Mouse (Mus musculus): ENCODE results near the gene Asphd2. TPM values are rescaled to one million over a fixed set of nuclear protein-coding genes. Genes with fewer than 3 reads are reported as not detected.

Gene Asphd2
- polyA plus RNA-seq, 1 experiment = 6.7 TPM

DNA sequence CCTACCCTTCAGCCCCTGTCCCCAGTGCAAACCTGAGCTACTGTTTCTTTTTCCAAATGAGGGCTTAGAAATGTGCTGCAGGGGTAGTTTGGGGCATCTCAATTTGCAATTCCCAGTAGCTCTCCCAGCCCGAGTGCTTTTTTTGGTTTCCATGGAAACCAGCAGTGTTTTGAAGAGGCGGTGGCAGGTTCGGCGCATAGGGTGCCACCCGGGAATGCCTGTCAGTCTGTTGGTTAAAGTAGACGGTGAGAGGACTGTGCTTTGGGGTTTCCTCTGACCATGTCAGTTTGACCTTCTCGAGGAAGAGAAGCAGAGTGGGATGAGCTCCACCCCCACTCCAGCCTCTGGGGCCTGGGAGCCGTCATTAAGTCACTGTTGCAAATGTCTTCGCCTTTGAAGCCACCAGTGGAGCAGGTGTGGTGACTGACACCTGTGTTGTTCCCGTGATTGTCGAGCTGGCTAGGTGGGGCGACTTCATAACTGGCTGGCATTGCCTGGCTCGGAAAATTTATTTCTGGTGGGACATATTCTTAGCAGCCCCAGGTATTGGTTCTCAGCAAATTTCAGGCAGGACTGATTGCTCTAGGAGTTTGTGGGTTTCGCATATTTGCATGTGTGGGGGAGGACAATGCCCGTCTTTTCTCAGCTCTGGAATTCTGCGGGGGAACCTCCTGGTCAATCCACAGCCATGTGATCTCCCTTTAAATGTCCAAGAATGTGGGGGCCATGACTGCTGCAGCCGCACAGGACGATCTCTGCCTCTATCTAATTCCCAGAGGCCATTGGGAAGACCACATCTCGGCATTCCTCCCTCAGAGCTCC is 17.1 kb upstream of the Asphd2 start:
- Histone ChIP-seq H3K27me3 (ENCODE audit: control insufficient read depth, insufficient read depth, low read length, poor library complexity, severe bottlenecking) (no peaks in the 10 kb centered on the region), H3K4me3 (ENCODE audit: low read depth, low read length) (no peak overlapping the region)

GRCm38 (mm10) chr5:112411072-112411471 is 16.4 kb upstream of the Asphd2 start:
- no peaks in the 10 kb centered on the region for H3K9me3 ChIP-seq (replicated peaks; ENCODE audit: control insufficient read depth, insufficient read depth, low read length, poor library complexity, severe bottlenecking)
- H3K4me3 ChIP-seq (ENCODE audit: low read depth, low read length) = no peak overlapping the region
- peaks cover 1% of the 10 kb centered on the region for H3K4me1 ChIP-seq (ENCODE audit: control insufficient read depth, insufficient read depth, low read length)
- TF ChIP-seq POLR2A (IDR thresholded peaks at IDR 0.05; ENCODE audit: insufficient read depth, low read length) = no peak
- no peak for TF ChIP-seq CTCF (IDR thresholded peaks at IDR 0.05; ENCODE audit: low read depth, low read length)
- no peaks in the 10 kb centered on the region for H3K36me3 ChIP-seq (ENCODE audit: control insufficient read depth, insufficient read depth, low read length, poor library complexity, severe bottlenecking)
- H3K27me3 ChIP-seq (ENCODE audit: control insufficient read depth, insufficient read depth, low read length, poor library complexity, severe bottlenecking) = no peaks in the 10 kb centered on the region
- H3K27ac ChIP-seq (ENCODE audit: insufficient read depth, low read length) = no peak overlapping the region
- no peak overlapping the region for H3K9ac ChIP-seq (ENCODE audit: low read depth, poor library complexity, severe bottlenecking)

More for the DNA sequence above, 17.1 kb upstream of the Asphd2 start:
- Histone ChIP-seq H3K4me1 (ENCODE audit: control insufficient read depth, insufficient read depth, low read length) (peaks cover 1% of the 10 kb centered on the region), H3K9me3 (replicated peaks; ENCODE audit: control insufficient read depth, insufficient read depth, low read length, poor library complexity, severe bottlenecking) (no peaks in the 10 kb centered on the region), H3K27ac (ENCODE audit: insufficient read depth, low read length) (no peak overlapping the region), H3K36me3 (ENCODE audit: control insufficient read depth, insufficient read depth, low read length, poor library complexity, severe bottlenecking) (no peaks in the 10 kb centered on the region), H3K9ac (ENCODE audit: low read depth, poor library complexity, severe bottlenecking) (no peak overlapping the region)
- TF ChIP-seq EP300 (IDR thresholded peaks at IDR 0.05; ENCODE audit: insufficient read depth, low read depth, low read length) = no peak
- no peak for TF ChIP-seq POLR2A (IDR thresholded peaks at IDR 0.05; ENCODE audit: insufficient read depth, low read length)
- TF ChIP-seq CTCF (IDR thresholded peaks at IDR 0.05; ENCODE audit: low read depth, low read length) = no peak

DNA sequence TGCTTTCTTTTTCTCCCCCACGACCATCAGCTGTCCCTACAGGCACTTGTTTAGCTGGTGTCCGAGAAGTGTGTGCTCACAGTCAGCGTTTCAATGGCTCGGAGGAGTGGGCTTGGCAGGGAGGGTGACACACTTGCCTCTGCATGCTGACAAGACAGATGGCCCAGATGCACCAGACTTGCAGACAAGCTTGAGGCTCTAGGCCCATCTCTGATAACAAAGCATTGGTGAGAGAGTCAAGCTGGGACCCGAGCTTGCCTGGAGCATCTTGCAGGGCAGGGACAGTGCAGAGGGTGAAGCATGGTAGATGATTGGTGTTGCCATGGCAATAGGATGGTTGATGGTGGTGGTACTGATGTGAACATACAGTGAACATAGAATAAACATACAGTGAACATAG is 14.6 kb upstream of the Asphd2 start:
- H3K9ac ChIP-seq (ENCODE audit: low read depth, poor library complexity, severe bottlenecking) = no peak overlapping the region
- no peak overlapping the region for H3K4me3 ChIP-seq (ENCODE audit: low read depth, low read length)
- no peak for TF ChIP-seq POLR2A (IDR thresholded peaks at IDR 0.05; ENCODE audit: insufficient read depth, low read length)
- TF ChIP-seq EP300 (IDR thresholded peaks at IDR 0.05; ENCODE audit: insufficient read depth, low read depth, low read length) = no peak
- TF ChIP-seq CTCF (IDR thresholded peaks at IDR 0.05; ENCODE audit: low read depth, low read length) = no peak
- H3K36me3 ChIP-seq (ENCODE audit: control insufficient read depth, insufficient read depth, low read length, poor library complexity, severe bottlenecking) = no peaks in the 10 kb centered on the region
- no peaks in the 10 kb centered on the region for H3K27me3 ChIP-seq (ENCODE audit: control insufficient read depth, insufficient read depth, low read length, poor library complexity, severe bottlenecking)
- no peaks in the 10 kb centered on the region for H3K9me3 ChIP-seq (replicated peaks; ENCODE audit: control insufficient read depth, insufficient read depth, low read length, poor library complexity, severe bottlenecking)
- H3K4me1 ChIP-seq (ENCODE audit: control insufficient read depth, insufficient read depth, low read length) = peaks cover 1% of the 10 kb centered on the region
- no peak overlapping the region for H3K27ac ChIP-seq (ENCODE audit: insufficient read depth, low read length)

- Histone ChIP-seq H3K4me1 (ENCODE audit: control insufficient read depth, insufficient read depth, low read length) (no peaks in the 10 kb centered on the region), H3K36me3 (ENCODE audit: control insufficient read depth, insufficient read depth, low read length, poor library complexity, severe bottlenecking) (no peaks in the 10 kb centered on the region), H3K27ac (ENCODE audit: insufficient read depth, low read length) (no peak overlapping the region), H3K9me3 (replicated peaks; ENCODE audit: control insufficient read depth, insufficient read depth, low read length, poor library complexity, severe bottlenecking) (no peaks in the 10 kb centered on the region), H3K4me3 (ENCODE audit: low read depth, low read length) (no peak overlapping the region), H3K27me3 (ENCODE audit: control insufficient read depth, insufficient read depth, low read length, poor library complexity, severe bottlenecking) (no peaks in the 10 kb centered on the region), H3K9ac (ENCODE audit: low read depth, poor library complexity, severe bottlenecking) (no peak overlapping the region)
- no peak for TF ChIP-seq POLR2A (IDR thresholded peaks at IDR 0.05; ENCODE audit: insufficient read depth, low read length)
- TF ChIP-seq EP300 (IDR thresholded peaks at IDR 0.05; ENCODE audit: insufficient read depth, low read depth, low read length) = no peak
- TF ChIP-seq CTCF (IDR thresholded peaks at IDR 0.05; ENCODE audit: low read depth, low read length) = no peak
Measured at GRCm38 (mm10) chr5:112406017-112406416, 11.4 kb upstream of the Asphd2 start.

DNA sequence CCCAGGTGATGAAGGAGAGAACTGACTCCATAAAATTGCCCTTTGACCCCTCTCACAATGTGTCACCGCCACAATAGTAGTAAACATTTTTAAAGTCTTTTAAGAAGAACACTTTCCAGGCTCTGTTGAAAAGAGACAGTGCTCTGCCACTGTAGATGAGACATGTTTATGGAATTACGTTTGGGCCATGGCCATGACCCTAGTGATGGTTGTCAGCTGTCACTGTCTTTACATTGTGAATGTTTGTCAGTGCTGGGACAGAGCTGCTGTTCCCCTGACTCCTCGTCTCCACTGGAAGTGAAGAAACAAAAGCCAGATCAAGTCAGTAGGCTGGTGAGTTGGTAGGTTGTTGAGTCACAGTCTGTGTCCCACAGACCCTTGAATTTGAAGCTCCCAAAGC is 7.8 kb upstream of the Asphd2 start:
- H3K27me3 ChIP-seq (ENCODE audit: control insufficient read depth, insufficient read depth, low read length, poor library complexity, severe bottlenecking) = no peaks in the 10 kb centered on the region
- no peaks in the 10 kb centered on the region for H3K4me1 ChIP-seq (ENCODE audit: control insufficient read depth, insufficient read depth, low read length)
- H3K36me3 ChIP-seq (ENCODE audit: control insufficient read depth, insufficient read depth, low read length, poor library complexity, severe bottlenecking) = no peaks in the 10 kb centered on the region
- H3K27ac ChIP-seq (ENCODE audit: insufficient read depth, low read length) = no peak overlapping the region
- H3K9me3 ChIP-seq (replicated peaks; ENCODE audit: control insufficient read depth, insufficient read depth, low read length, poor library complexity, severe bottlenecking) = no peaks in the 10 kb centered on the region
- no peak overlapping the region for H3K9ac ChIP-seq (ENCODE audit: low read depth, poor library complexity, severe bottlenecking)
- TF ChIP-seq EP300 (IDR thresholded peaks at IDR 0.05; ENCODE audit: insufficient read depth, low read depth, low read length) = no peak
- no peak for TF ChIP-seq POLR2A (IDR thresholded peaks at IDR 0.05; ENCODE audit: insufficient read depth, low read length)
- no peak for TF ChIP-seq CTCF (IDR thresholded peaks at IDR 0.05; ENCODE audit: low read depth, low read length)
- H3K4me3 ChIP-seq (ENCODE audit: low read depth, low read length) = no peak overlapping the region

- TF ChIP-seq EP300 (IDR thresholded peaks at IDR 0.05; ENCODE audit: insufficient read depth, low read depth, low read length) (no peak), POLR2A (IDR thresholded peaks at IDR 0.05; ENCODE audit: insufficient read depth, low read length) (no peak), CTCF (IDR thresholded peaks at IDR 0.05; ENCODE audit: low read depth, low read length) (no peak)
- no peak overlapping the region for H3K4me3 ChIP-seq (ENCODE audit: low read depth, low read length)
- no peaks in the 10 kb centered on the region for H3K9me3 ChIP-seq (replicated peaks; ENCODE audit: control insufficient read depth, insufficient read depth, low read length, poor library complexity, severe bottlenecking)
- H3K27ac ChIP-seq (ENCODE audit: insufficient read depth, low read length) = no peak overlapping the region
- H3K27me3 ChIP-seq (ENCODE audit: control insufficient read depth, insufficient read depth, low read length, poor library complexity, severe bottlenecking) = no peaks in the 10 kb centered on the region
- H3K36me3 ChIP-seq (ENCODE audit: control insufficient read depth, insufficient read depth, low read length, poor library complexity, severe bottlenecking) = no peaks in the 10 kb centered on the region
- no peaks in the 10 kb centered on the region for H3K4me1 ChIP-seq (ENCODE audit: control insufficient read depth, insufficient read depth, low read length)
- no peak overlapping the region for H3K9ac ChIP-seq (ENCODE audit: low read depth, poor library complexity, severe bottlenecking)
Measured at GRCm38 (mm10) chr5:112399284-112399683, 4.6 kb upstream of the Asphd2 start.
